Mouse (Mus musculus) spleen, adult 18-20 months (tissue): ENCODE results near the gene 6330403K07Rik.

Source experiments
- DNase-seq, 2 experiments: peaks; one replicate each; pipeline ENCODE4 v3.0.0; 2022; ENCODE audit warnings: mixed read lengths in 2 of 2

Gene 6330403K07Rik

GRCm38 (mm10) chr11:70982030-70982429 is 51.3 kb downstream of the 6330403K07Rik start:
- no peak for DNase-seq
